Mouse (Mus musculus): Measurements from ENCODE around the gene Babam2. TPM values are rescaled to one million over a fixed set of nuclear protein-coding genes. Genes with fewer than 3 reads are reported as not detected.

Babam2 gene
- polyA plus RNA-seq, 1 experiment from 2014 or later = 32.3 TPM

DNA sequence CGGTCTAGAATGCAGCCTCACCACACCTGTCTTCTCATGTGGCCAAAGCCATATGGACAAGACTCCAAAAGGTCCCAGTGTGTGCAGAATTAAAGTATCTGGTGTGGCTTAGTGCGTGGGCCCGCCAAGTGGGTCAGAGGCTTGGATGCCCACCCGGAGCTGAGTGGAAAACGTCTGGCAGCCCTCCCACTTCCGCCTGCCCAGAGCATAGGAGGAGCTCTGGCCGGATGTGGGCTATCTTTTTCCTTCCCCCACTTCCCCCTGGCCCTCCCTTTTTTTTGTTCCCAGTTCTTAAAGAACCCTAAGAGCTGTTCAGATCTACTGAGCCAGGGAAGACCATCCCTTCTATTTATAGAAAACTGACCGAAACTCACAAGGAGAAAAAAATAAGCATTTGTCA lies 356.0 kb downstream of the Babam2 start:
- Histone ChIP-seq H3K9me3 (replicated peaks; ENCODE audit: control insufficient read depth, low read length) (no peaks in the 10 kb centered on the region), H3K27ac (ENCODE audit: low read depth, low read length) (no peak overlapping the region), H3K9ac (ENCODE audit: low read length) (no peak overlapping the region), H3K36me3 (ENCODE audit: control insufficient read depth, insufficient read depth, low read length) (no peaks in the 10 kb centered on the region), H3K4me1 (ENCODE audit: control insufficient read depth, insufficient read depth, low read length) (no peaks in the 10 kb centered on the region), H3K27me3 (replicated peaks; ENCODE audit: control insufficient read depth, insufficient read depth, low read length) (no peaks in the 10 kb centered on the region), H3K4me3 (ENCODE audit: low read depth, low read length) (no peak overlapping the region), H3K4me2 (ENCODE audit: low read length) (no peak overlapping the region)
- no peak for DNase-seq (ENCODE audit: low spot score)
- no peak for ATAC-seq
- 76% methylated on average over 8 of the region's 8 CpGs for WGBS

GRCm38 (mm10) chr5:32055676-32056075 lies 358.2 kb downstream of the Babam2 start:
- Histone ChIP-seq H3K27ac (ENCODE audit: low read depth, low read length) (no peak overlapping the region), H3K4me2 (ENCODE audit: low read length) (no peak overlapping the region), H3K9ac (ENCODE audit: low read length) (no peak overlapping the region), H3K9me3 (replicated peaks; ENCODE audit: control insufficient read depth, low read length) (no peaks in the 10 kb centered on the region), H3K36me3 (ENCODE audit: control insufficient read depth, insufficient read depth, low read length) (no peaks in the 10 kb centered on the region), H3K27me3 (replicated peaks; ENCODE audit: control insufficient read depth, insufficient read depth, low read length) (no peaks in the 10 kb centered on the region), H3K4me1 (ENCODE audit: control insufficient read depth, insufficient read depth, low read length) (no peaks in the 10 kb centered on the region), H3K4me3 (ENCODE audit: low read depth, low read length) (no peak overlapping the region)
- DNase-seq (ENCODE audit: low spot score) = no peak
- WGBS = 82% methylated on average over 3 of the region's 3 CpGs
- ATAC-seq = no peak

GRCm38 (mm10) chr5:32056126-32056525 lies 358.6 kb downstream of the Babam2 start:
- Histone ChIP-seq H3K4me2 (ENCODE audit: low read length) (no peak overlapping the region), H3K27me3 (replicated peaks; ENCODE audit: control insufficient read depth, insufficient read depth, low read length) (no peaks in the 10 kb centered on the region), H3K9me3 (replicated peaks; ENCODE audit: control insufficient read depth, low read length) (no peaks in the 10 kb centered on the region), H3K9ac (ENCODE audit: low read length) (no peak overlapping the region), H3K4me3 (ENCODE audit: low read depth, low read length) (no peak overlapping the region), H3K36me3 (ENCODE audit: control insufficient read depth, insufficient read depth, low read length) (no peaks in the 10 kb centered on the region), H3K4me1 (ENCODE audit: control insufficient read depth, insufficient read depth, low read length) (no peaks in the 10 kb centered on the region), H3K27ac (ENCODE audit: low read depth, low read length) (no peak overlapping the region)
- 48% methylated on average over 1 of the region's 1 CpGs for WGBS
- no peak for ATAC-seq
- DNase-seq (ENCODE audit: low spot score) = no peak

- Histone ChIP-seq H3K4me1 (ENCODE audit: control insufficient read depth, insufficient read depth, low read length) (no peaks in the 10 kb centered on the region), H3K36me3 (ENCODE audit: control insufficient read depth, insufficient read depth, low read length) (no peaks in the 10 kb centered on the region), H3K9me3 (replicated peaks; ENCODE audit: control insufficient read depth, low read length) (no peaks in the 10 kb centered on the region), H3K4me3 (ENCODE audit: low read depth, low read length) (no peak overlapping the region), H3K4me2 (ENCODE audit: low read length) (no peak overlapping the region), H3K9ac (ENCODE audit: low read length) (no peak overlapping the region), H3K27me3 (replicated peaks; ENCODE audit: control insufficient read depth, insufficient read depth, low read length) (no peaks in the 10 kb centered on the region), H3K27ac (ENCODE audit: low read depth, low read length) (no peak overlapping the region)
- no peak for ATAC-seq
- 85% methylated on average over 8 of the region's 8 CpGs for WGBS
- DNase-seq (ENCODE audit: low spot score) = peak; percentile 3
Observed at GRCm38 (mm10) chr5:32058481-32059253, 361.2 kb downstream of the Babam2 start.

DNA sequence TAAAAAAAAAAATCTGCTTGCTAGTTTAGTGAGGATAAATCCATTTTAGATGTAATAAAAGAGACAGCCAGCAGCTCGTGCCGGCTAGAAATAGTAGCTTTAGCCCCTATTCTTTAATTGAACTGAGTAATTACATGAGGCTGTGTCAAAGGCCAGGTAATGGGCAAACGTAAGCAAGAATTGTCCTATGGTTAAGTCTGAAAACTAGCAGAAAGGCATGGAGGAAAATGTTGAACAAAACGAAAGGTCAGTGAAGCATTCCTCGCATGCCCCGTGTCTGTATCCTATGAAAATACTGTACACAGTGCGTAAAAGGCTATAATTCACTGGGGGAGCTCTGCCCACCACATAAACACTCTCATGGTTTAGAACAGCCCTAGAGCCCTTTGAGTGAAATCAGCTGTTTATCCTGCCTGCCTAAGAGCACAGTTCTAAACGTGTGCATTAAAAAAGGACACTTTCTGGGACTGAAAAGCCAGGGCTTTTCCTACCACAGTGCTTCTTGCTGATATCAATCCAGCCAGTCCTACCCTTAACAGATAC lies 361.8 kb downstream of the Babam2 start:
- Histone ChIP-seq H3K9me3 (replicated peaks; ENCODE audit: control insufficient read depth, low read length) (no peaks in the 10 kb centered on the region), H3K4me3 (ENCODE audit: low read depth, low read length) (no peak overlapping the region), H3K9ac (ENCODE audit: low read length) (no peak overlapping the region), H3K36me3 (ENCODE audit: control insufficient read depth, insufficient read depth, low read length) (no peaks in the 10 kb centered on the region), H3K4me2 (ENCODE audit: low read length) (no peak overlapping the region), H3K4me1 (ENCODE audit: control insufficient read depth, insufficient read depth, low read length) (no peaks in the 10 kb centered on the region), H3K27ac (ENCODE audit: low read depth, low read length) (no peak overlapping the region), H3K27me3 (replicated peaks; ENCODE audit: control insufficient read depth, insufficient read depth, low read length) (no peaks in the 10 kb centered on the region)
- DNase-seq (ENCODE audit: low spot score) (no peak), ATAC-seq (no peak)
- 80% methylated on average over 8 of the region's 8 CpGs for WGBS

DNA sequence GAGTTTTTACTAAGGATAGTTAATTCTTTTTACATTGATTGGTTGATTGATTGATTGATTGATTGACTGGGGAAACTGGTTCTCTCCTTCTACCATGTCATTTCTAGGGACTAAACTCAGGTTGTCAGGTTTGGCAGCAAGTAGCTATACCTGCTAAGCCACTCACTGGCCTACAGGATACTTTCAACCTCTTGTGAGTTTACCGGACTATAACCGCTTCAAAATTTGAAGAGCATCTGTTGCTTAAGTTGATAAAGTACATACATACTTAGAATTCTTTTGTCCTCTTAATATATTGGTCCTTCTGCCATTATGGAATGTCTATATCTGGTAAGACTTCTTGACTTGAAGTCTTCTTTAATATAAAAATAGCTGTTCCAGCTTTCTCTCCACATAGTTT lies 363.0 kb downstream of the Babam2 start:
- no peaks in the 10 kb centered on the region for H3K9me3 ChIP-seq (replicated peaks; ENCODE audit: control insufficient read depth, low read length)
- ATAC-seq (no peak), DNase-seq (ENCODE audit: low spot score) (no peak)
- no peaks in the 10 kb centered on the region for H3K27me3 ChIP-seq (replicated peaks; ENCODE audit: control insufficient read depth, insufficient read depth, low read length)
- H3K4me3 ChIP-seq (ENCODE audit: low read depth, low read length) = no peak overlapping the region
- H3K4me1 ChIP-seq (ENCODE audit: control insufficient read depth, insufficient read depth, low read length) = no peaks in the 10 kb centered on the region
- no peak overlapping the region for H3K27ac ChIP-seq (ENCODE audit: low read depth, low read length)
- H3K9ac ChIP-seq (ENCODE audit: low read length) = no peak overlapping the region
- no peak overlapping the region for H3K4me2 ChIP-seq (ENCODE audit: low read length)
- H3K36me3 ChIP-seq (ENCODE audit: control insufficient read depth, insufficient read depth, low read length) = no peaks in the 10 kb centered on the region
- WGBS = 96% methylated on average over 2 of the region's 2 CpGs

DNA sequence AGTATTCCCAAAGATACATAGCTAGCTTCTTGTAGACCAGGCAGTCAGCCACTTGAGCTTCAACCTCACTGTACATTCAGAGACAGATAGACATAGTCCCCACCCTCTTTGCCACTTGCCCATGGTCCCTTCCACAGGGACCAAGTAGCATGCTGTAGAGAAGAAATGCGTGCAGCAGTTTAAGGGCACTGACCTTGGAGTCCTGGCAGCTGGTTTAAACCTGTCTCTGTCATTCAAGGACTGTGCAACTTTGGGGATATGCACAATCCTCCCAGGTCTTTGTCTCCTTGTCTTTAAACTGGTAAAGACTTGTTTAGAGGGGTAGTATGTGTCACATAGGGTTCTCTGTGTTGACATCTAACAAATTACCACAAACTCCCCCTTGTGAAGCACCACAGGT lies 364.4 kb downstream of the Babam2 start:
- H3K4me1 ChIP-seq (ENCODE audit: control insufficient read depth, insufficient read depth, low read length) = no peaks in the 10 kb centered on the region
- no peak for DNase-seq (ENCODE audit: low spot score)
- 94% methylated on average over 1 of the region's 1 CpGs for WGBS
- no peak overlapping the region for H3K27ac ChIP-seq (ENCODE audit: low read depth, low read length)
- no peaks in the 10 kb centered on the region for H3K27me3 ChIP-seq (replicated peaks; ENCODE audit: control insufficient read depth, insufficient read depth, low read length)
- H3K9ac ChIP-seq (ENCODE audit: low read length) = no peak overlapping the region
- H3K4me3 ChIP-seq (ENCODE audit: low read depth, low read length) = no peak overlapping the region
- no peaks in the 10 kb centered on the region for H3K9me3 ChIP-seq (replicated peaks; ENCODE audit: control insufficient read depth, low read length)
- no peaks in the 10 kb centered on the region for H3K36me3 ChIP-seq (ENCODE audit: control insufficient read depth, insufficient read depth, low read length)
- no peak for ATAC-seq
- no peak overlapping the region for H3K4me2 ChIP-seq (ENCODE audit: low read length)

- Histone ChIP-seq H3K4me1 (ENCODE audit: control insufficient read depth, insufficient read depth, low read length) (no peaks in the 10 kb centered on the region), H3K4me2 (ENCODE audit: low read length) (no peak overlapping the region), H3K27me3 (replicated peaks; ENCODE audit: control insufficient read depth, insufficient read depth, low read length) (no peaks in the 10 kb centered on the region), H3K9ac (ENCODE audit: low read length) (no peak overlapping the region), H3K36me3 (ENCODE audit: control insufficient read depth, insufficient read depth, low read length) (no peaks in the 10 kb centered on the region), H3K9me3 (replicated peaks; ENCODE audit: control insufficient read depth, low read length) (no peaks in the 10 kb centered on the region), H3K4me3 (ENCODE audit: low read depth, low read length) (no peak overlapping the region), H3K27ac (ENCODE audit: low read depth, low read length) (no peak overlapping the region)
- WGBS = 95% methylated on average over 2 of the region's 2 CpGs
- DNase-seq (ENCODE audit: low spot score) (no peak), ATAC-seq (no peak)
Observed at GRCm38 (mm10) chr5:32064341-32065105, 367.0 kb downstream of the Babam2 start.

All from forebrain, embryonic 14.5 days (tissue).